Mouse (Mus musculus) heart, embryonic 16.5 days (tissue): ENCODE data around the gene Zic2. TPM values are rescaled to one million over a fixed set of nuclear protein-coding genes. Genes with fewer than 3 reads are reported as not detected.

Experiments used
- ATAC-seq: fragments of 200-750 bp; cut with Nextera tagmentation; replicated peaks from 2 replicates; pipeline ENCODE4 v1.8.0; 2017; ENCODE audit warnings: moderate number of reproducible peaks; ENCODE audit not compliant: insufficient read depth, low FRiP score; ENCODE audit errors: extremely low read depth
- H3K27ac ChIP-seq: fragments of 300-500 bp; sonication (generic); 2 replicates; pipeline ENCODE4 v1.5.1; 2014; ENCODE audit warnings: mild to moderate bottlenecking, low read length, control low read depth, moderate library complexity
- H3K27me3 ChIP-seq: fragments of 300-500 bp; sonication (generic); 2 replicates; pipeline ENCODE4 v1.6.1; 2014; ENCODE audit warnings: low read length, mixed read lengths; ENCODE audit not compliant: control insufficient read depth, insufficient read depth
- H3K36me3 ChIP-seq: fragments of 300-500 bp; sonication (generic); 2 replicates; pipeline ENCODE4 v1.6.1; 2014; ENCODE audit not compliant: control insufficient read depth, insufficient read depth
- H3K4me1 ChIP-seq: fragments of 300-500 bp; sonication (generic); 2 replicates; pipeline ENCODE4 v1.6.1; 2014; ENCODE audit warnings: low read length, mixed read lengths; ENCODE audit not compliant: control insufficient read depth, insufficient read depth
- H3K4me2 ChIP-seq: fragments of 300-500 bp; sonication (generic); 2 replicates; pipeline ENCODE4 v1.6.1; 2014; ENCODE audit warnings: low read depth, mild to moderate bottlenecking, control low read depth, low read length
- H3K4me3 ChIP-seq: fragments of 300-500 bp; sonication (generic); 2 replicates; pipeline ENCODE4 v1.5.1; 2014; ENCODE audit warnings: mild to moderate bottlenecking, control low read depth, low read length
- H3K9ac ChIP-seq: fragments of 300-500 bp; sonication (generic); 2 replicates; pipeline ENCODE4 v1.6.1; 2014; ENCODE audit warnings: low read length, control low read depth
- H3K9me3 ChIP-seq: fragments of 300-500 bp; sonication (generic); replicated peaks from 2 replicates; pipeline ENCODE4 v1.6.1; 2016; ENCODE audit warnings: low read length; ENCODE audit not compliant: control insufficient read depth
- WGBS: fragments of 180-500 bp; shearing (Covaris S2); extraction: QIAGEN DNeasy Blood & Tissue Kit; methylation state at CpG from one replicate; pipeline ENCODE4 v1.1.7; 2014; 5-methylcytosine and 5-hydroxymethylcytosine counted together
- polyA plus RNA-seq: library from polyadenylated mRNA; unstranded; fragments of >200 nt; fragmentation: Nextera tagmentation; extraction: Ambion mirVana; gene quantifications from 2 replicates; pipeline ENCODE4 v1.2.1, GENCODE M21; 2015

The Zic2 gene
- polyA plus RNA-seq, 1 experiment from 2014 or later, result not detected

GRCm38 (mm10) chr14:122450496-122451382 lies 24.5 kb upstream of the Zic2 start, which contains the start of gene Gm5089:
TSS of gene Gm5089 (minus strand) at chr14:122451115.
- Histone ChIP-seq H3K27ac (no peak within 1 kb of the TSS), H3K9ac (peak within 1 kb of the TSS; percentile 18; the same call in 1 of the 2 replicates), H3K9me3 (no peaks in the 10 kb centered on the region), H3K27me3 (peaks cover 72% of the 10 kb centered on the region), H3K4me3 (peak within 1 kb of the TSS; percentile 50), H3K36me3 (no peaks in the 10 kb centered on the region), H3K4me2 (peak within 1 kb of the TSS; percentile 73), H3K4me1 (0 out of 2 replicates have a peak, but pooled peaks cover 9% of the 10 kb centered on the region)
- 0 out of 2 replicates have a peak, but pooled peaks have one; percentile 49 for ATAC-seq
- under 1% methylated on average over 59 of the region's 59 CpGs for WGBS

- WGBS, result 72% methylated on average over 5 of the region's 5 CpGs
- Histone ChIP-seq H3K27me3 (peaks cover 78% of the 10 kb centered on the region), H3K4me2 (no peak overlapping the region), H3K4me1 (0 out of 2 replicates have a peak, but pooled peaks cover 9% of the 10 kb centered on the region), H3K36me3 (no peaks in the 10 kb centered on the region), H3K9ac (no peak overlapping the region), H3K9me3 (no peaks in the 10 kb centered on the region), H3K27ac (no peak overlapping the region), H3K4me3 (no peak overlapping the region)
- no peak for ATAC-seq
These were observed 23.6 kb upstream of the Zic2 start for GRCm38 (mm10) chr14:122451551-122452145.

GRCm38 (mm10) chr14:122452701-122453387 lies 22.4 kb upstream of the Zic2 start:
- Histone ChIP-seq H3K9ac (no peak overlapping the region), H3K4me1 (0 out of 2 replicates have a peak, but pooled peaks cover 9% of the 10 kb centered on the region), H3K4me3 (no peak overlapping the region), H3K27ac (no peak overlapping the region), H3K36me3 (no peaks in the 10 kb centered on the region), H3K9me3 (no peaks in the 10 kb centered on the region), H3K4me2 (no peak overlapping the region; the same call in 1 of the 2 replicates), H3K27me3 (peaks cover 78% of the 10 kb centered on the region)
- WGBS, result 61% methylated on average over 13 of the region's 13 CpGs
- ATAC-seq, result no peak

- no peaks in the 10 kb centered on the region for H3K9me3 ChIP-seq
- no peak overlapping the region for H3K27ac ChIP-seq
- H3K4me3 ChIP-seq, result peak overlapping the region; percentile 42
- peaks cover 72% of the 10 kb centered on the region for H3K27me3 ChIP-seq
- peak overlapping the region; percentile 64 for H3K4me2 ChIP-seq
- 9% methylated on average over 32 of the region's 32 CpGs for WGBS
- 0 out of 2 replicates have a peak, but pooled peaks cover 9% of the 10 kb centered on the region for H3K4me1 ChIP-seq
- no peak for ATAC-seq
- no peak overlapping the region for H3K9ac ChIP-seq
- H3K36me3 ChIP-seq, result no peaks in the 10 kb centered on the region
These were observed 21.7 kb upstream of the Zic2 start for GRCm38 (mm10) chr14:122453388-122453995.

GRCm38 (mm10) chr14:122453996-122454738 lies 21.1 kb upstream of the Zic2 start:
- ATAC-seq, result no peak
- 26% methylated on average over 12 of the region's 12 CpGs for WGBS

GRCm38 (mm10) chr14:122454901-122455561 lies 20.2 kb upstream of the Zic2 start:
- Histone ChIP-seq H3K4me2 (no peak overlapping the region), H3K27me3 (peaks cover 61% of the 10 kb centered on the region), H3K27ac (no peak overlapping the region), H3K4me3 (no peak overlapping the region), H3K9me3 (no peaks in the 10 kb centered on the region), H3K36me3 (no peaks in the 10 kb centered on the region), H3K9ac (no peak overlapping the region), H3K4me1 (0 out of 2 replicates have a peak, but pooled peaks cover 9% of the 10 kb centered on the region)
- 73% methylated on average over 10 of the region's 10 CpGs for WGBS
- no peak for ATAC-seq

More at GRCm38 (mm10) chr14:122453996-122454738, 21.1 kb upstream of the Zic2 start:
- Histone ChIP-seq H3K9ac (no peak overlapping the region), H3K4me2 (peak overlapping the region; percentile 64), H3K36me3 (no peaks in the 10 kb centered on the region), H3K4me1 (0 out of 2 replicates have a peak, but pooled peaks cover 9% of the 10 kb centered on the region), H3K27me3 (peaks cover 67% of the 10 kb centered on the region), H3K27ac (no peak overlapping the region), H3K4me3 (peak overlapping the region; percentile 42), H3K9me3 (no peaks in the 10 kb centered on the region)

- Histone ChIP-seq H3K4me1 (0 out of 2 replicates have a peak, but pooled peaks cover 9% of the 10 kb centered on the region), H3K4me2 (no peak overlapping the region), H3K9me3 (no peaks in the 10 kb centered on the region), H3K27me3 (peaks cover 59% of the 10 kb centered on the region), H3K36me3 (no peaks in the 10 kb centered on the region), H3K27ac (no peak overlapping the region), H3K9ac (no peak overlapping the region), H3K4me3 (no peak overlapping the region)
- ATAC-seq, result no peak
- 77% methylated on average over 4 of the region's 4 CpGs for WGBS
These were observed 19.7 kb upstream of the Zic2 start for GRCm38 (mm10) chr14:122455562-122455958.
